Mouse (Mus musculus) sigmoid colon, adult 10 weeks (tissue): ENCODE measurements around the gene Tnfsf18. TPM values are rescaled to one million over a fixed set of nuclear protein-coding genes. Genes with fewer than 3 reads are reported as not detected.

Experiments
- polyA plus RNA-seq: library from polyadenylated mRNA; stranded (reverse); fragments of 350-450 nt; fragmentation: Illumina TruSeq; extraction: RNeasy Lipid Tissue Mini Kit (QIAGEN cat#74804); gene quantifications from one replicate; pipeline ENCODE4 v1.2.3, GENCODE M21; 2014; ENCODE audit warnings: low read depth, low replicate concordance

The Tnfsf18 gene
- 0.35 TPM for polyA plus RNA-seq

GRCm38 (mm10) chr1:161494343-161494742 is at the start of gene Tnfsf18:
Gene Tnfsf18, plus strand, starts transcription at chr1:161494655.

Other genes starting within 250 kb of the Tnfsf18 start
- gene Prdx6, start 243.4 kb upstream of the Tnfsf18 start, polyA plus RNA-seq: 2,850 TPM
- 0.38 TPM for gene Tnfsf4, start 99.2 kb upstream of the Tnfsf18 start, polyA plus RNA-seq